Mouse (Mus musculus) brain, embryonic 14.5 days (tissue): ENCODE measurements around the gene Rhd. TPM values are rescaled to one million over a fixed set of nuclear protein-coding genes. Genes with fewer than 3 reads are reported as not detected.
A peak's percentile ranks its signal among the peaks of the same experiment; 100 is the strongest.
"Not testable (repeated sequence)": the region's sequence is repeated elsewhere in the genome, so short reads cannot be mapped to it uniquely, and the experiment has no call there.

Experiments used
- DNase-seq: peaks from one replicate; pipeline ENCODE4 v3.0.0-alpha.2; 2011; ENCODE audit warnings: low read depth
- CTCF ChIP-seq: fragments of 200-500 bp; IDR thresholded peaks from 2 replicates; pipeline ENCODE4 v1.5.1; 2012; ENCODE audit warnings: inconsistent platforms, mild to moderate bottlenecking, moderate library complexity, borderline replicate concordance; ENCODE audit not compliant: insufficient read depth, insufficient read length; ENCODE audit errors: extremely low read depth
- POLR2A ChIP-seq: fragments of 200-500 bp; IDR thresholded peaks from 2 replicates; pipeline ENCODE4 v1.6.1; 2012; ENCODE audit warnings: mild to moderate bottlenecking, inconsistent platforms, borderline replicate concordance; ENCODE audit not compliant: poor library complexity, insufficient read depth, insufficient read length, severe bottlenecking; ENCODE audit errors: extremely low read depth
- polyA plus RNA-seq: library from polyadenylated mRNA; depleted of rRNA; stranded (reverse); fragments of >200 nt; gene quantifications from 2 replicates; pipeline ENCODE4 v1.2.3, GENCODE M21; 2012

Rhd gene
- polyA plus RNA-seq, 1 experiment = 0.57 TPM

DNA sequence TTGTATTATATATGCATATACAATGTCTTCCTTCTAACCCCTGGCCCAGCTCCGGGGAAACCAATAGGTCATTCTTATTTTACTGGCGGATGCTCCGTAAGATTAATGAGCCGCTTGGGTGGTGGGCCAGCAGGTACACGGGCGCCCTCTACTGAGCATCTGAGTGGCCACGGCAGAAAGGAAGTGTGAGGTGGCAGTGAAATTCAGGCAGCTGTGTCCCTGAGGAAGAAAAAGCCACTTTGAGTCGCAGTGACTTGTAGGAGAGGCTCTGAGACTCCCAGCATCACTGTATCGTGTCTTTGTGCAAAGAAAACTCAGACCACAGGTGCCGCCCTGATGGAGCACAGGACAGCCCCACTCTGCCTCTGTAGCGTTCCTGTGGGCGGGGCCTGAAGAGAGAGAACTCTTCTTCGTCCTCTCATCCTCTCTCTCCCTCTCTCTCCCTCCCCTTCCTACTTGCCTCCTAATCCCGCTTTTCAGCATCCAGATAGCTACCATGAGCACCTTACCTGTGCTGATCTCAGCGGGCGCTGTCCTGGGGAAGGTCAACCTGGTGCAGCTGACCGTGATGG is 15.2 kb downstream of the Rhd start:
- TF ChIP-seq CTCF (peak; percentile 83), POLR2A (no peak)
- peak; percentile 84 for DNase-seq

DNA sequence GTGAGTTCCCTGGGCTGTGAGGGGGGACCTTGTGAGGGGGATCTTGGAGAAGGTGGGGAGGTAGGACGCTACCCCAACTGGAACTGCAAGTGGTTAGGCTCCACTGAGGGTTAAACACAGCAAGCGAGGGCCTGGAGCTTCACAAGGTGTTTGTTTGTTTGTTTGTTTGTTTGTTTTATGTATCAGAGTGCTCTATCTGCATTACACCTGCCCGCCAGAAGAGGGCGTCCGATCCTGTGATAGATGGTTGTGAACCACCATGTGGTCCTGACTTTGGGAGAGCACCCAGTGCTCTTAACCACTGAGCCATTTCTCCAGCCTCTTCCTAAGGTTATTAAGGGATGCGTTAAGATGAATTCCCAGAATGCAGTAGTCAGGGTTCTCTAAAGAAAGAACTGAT is 15.7 kb downstream of the Rhd start:
- DNase-seq = no peak
- TF ChIP-seq CTCF (peak; percentile 47; the same call in 1 of the 2 replicates), POLR2A (no peak)

DNA sequence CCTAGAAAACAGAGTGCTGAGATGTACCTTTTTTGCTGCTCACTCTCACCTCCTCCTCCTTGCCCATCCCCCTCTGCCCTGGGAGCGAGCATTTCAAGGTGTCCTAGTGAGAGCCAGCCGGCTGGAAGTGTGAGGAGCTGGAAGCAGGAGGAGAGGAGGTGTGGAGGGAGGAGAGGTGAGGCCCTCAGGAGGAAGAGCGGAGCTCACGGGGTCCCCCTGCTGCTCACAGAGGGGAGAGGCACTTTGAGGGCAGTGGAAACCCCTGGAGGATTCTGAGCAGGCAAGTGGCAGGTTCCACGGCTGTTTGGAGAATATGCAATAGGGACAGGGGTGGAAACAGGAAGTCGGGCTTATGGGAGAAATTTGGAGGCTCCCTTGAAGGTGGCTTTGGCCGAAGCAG is 18.9 kb downstream of the Rhd start:
- TF ChIP-seq POLR2A (no peak), CTCF (peak; percentile 64)
- DNase-seq = peak; percentile 9

DNA sequence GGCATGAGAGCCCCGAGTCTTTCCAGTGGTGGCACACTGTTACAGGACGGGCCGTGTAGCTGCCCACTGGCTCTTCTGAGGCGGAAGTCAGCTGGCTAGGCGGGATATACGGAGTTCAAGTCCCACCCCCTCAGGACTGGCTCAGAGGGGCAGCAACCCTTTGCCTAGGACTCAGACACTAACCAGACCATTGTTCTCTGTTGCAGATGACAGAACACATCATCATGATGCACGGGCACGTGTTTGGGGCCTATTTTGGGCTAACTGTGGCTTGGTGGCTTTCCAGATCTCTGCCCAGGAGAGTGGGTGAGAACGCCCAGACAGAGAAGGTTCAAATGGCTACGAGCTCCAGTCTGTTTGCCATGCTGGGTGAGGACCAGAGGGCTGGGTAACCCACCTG is 19.5 kb downstream of the Rhd start:
- TF ChIP-seq POLR2A (no peak), CTCF (no peak)
- no peak for DNase-seq

DNA sequence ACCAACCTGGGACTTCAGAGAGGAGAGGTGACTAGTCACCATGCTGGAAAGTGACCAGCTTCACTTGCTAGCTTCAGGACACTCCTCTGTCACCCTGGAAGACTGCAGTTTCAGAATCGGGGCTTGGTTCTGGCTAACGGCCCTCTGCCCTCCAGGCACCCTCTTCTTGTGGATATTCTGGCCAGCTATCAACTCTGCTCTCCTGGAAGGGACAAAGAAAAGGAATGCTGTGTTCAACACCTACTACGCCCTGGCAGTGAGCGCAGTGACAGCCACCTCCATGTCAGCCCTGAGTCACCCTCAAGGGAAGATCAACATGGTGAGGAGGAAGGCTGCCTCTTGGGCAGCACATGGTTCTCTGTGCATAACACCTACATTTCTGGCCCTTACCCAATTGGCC is 20.0 kb downstream of the Rhd start:
- DNase-seq = no peak
- no peak for TF ChIP-seq CTCF

DNA sequence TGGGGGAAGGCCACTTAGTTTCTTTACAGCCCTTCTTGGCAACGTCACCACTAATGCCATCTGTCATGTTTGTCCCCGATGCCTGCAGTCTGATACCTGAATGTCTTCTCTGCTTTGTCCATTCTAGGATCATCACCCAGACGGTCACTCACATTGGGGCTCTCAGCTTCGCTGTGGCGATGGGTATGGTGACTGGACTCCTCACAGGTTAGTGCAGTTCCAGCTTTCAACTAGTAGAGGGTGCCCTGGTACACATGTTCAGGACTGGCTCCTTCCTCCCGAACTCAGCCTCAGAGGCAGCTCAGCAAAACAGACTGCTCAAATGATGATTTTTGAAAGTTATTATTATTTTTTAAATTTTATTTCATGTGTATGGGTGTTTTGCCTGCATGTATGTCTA is 27.8 kb downstream of the Rhd start:
- no peak for TF ChIP-seq POLR2A
- TF ChIP-seq CTCF = no peak
- peak; percentile 25 for DNase-seq

DNA sequence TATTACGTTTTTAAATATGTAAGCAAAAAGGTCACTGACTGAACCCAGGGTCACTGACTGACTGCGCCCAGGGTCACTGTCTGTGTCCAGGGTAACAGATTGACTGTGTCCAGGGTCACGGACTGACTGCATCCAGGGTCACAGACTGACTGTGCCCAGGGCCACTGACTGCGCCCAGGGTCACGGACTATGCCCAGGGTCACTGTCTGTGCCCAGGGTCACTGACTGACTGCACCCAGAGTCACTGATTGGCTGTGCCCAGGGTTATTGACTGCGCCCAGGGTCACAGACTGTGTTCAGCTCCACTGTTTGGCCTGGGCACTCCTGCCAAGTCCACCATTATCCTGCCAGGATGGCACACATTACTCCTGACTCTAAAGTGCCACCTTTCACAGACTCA is 32.9 kb downstream of the Rhd start:
- no peak for DNase-seq
- TF ChIP-seq CTCF (no peak), POLR2A (no peak)

DNA sequence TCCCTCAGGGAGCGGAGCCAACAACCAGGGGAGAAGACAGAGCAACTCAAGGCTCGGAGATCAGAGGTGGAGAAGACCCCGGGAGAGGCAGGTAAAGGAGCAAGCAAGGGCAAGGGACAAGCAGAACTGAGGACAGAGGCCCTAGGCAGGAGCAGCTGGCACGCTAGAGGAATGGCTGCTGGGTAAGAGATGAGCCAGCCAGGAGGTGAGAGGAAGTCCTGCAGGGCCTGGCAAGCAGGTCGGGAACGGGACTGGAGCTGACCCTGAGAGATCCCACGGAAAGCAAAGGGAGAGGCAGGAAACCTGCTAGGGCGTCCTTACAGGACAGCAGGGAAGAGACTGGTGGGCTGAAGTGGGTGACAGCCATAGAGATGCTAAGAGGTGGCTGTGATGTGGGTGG is 36.8 kb downstream of the Rhd start:
- no peak for TF ChIP-seq POLR2A
- TF ChIP-seq CTCF = no peak
- no peak for DNase-seq

DNA sequence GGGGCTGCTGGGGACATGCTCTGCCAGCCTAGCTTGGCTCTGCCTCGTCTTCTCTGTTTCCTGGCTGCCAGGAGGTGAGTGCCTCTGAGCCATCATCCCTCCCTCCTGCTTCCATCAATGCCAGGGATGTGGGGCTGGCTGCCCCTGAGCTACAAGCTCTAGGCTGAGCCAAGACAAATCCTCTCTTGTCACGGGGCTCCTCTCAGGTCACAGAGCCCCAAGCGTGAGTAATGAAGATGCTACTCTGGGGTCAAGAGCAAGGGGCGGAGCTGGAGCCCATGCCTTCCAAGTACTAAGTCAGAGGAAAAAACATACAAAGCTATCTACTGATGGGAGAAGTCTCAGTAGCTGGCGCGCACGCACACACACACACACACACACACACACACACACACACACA is 38.7 kb downstream of the Rhd start:
- no peak for DNase-seq

DNA sequence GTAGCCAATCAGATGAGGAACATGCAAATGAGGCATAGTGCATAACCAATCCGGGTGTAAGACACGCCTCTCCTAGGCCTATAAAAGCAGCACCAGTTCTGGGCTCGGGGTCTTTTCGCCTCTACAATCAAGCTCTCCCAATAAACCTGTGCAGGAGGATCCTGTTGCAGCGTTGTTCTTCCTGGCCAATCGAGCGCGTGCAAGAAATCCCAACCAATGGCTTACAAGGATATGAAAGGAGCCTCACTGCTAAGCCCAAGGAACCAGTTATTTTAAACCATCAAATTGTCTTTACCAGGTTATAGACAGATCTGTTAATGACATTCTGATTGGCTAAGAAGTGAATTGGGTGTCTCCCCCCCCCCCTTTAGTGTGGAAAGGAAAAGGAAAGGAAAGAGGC is 47.1 kb downstream of the Rhd start:
- DNase-seq = not testable (repeated sequence)

More for the DNA sequence above, 38.7 kb downstream of the Rhd start:
- TF ChIP-seq CTCF = no peak
- TF ChIP-seq POLR2A = no peak

DNA sequence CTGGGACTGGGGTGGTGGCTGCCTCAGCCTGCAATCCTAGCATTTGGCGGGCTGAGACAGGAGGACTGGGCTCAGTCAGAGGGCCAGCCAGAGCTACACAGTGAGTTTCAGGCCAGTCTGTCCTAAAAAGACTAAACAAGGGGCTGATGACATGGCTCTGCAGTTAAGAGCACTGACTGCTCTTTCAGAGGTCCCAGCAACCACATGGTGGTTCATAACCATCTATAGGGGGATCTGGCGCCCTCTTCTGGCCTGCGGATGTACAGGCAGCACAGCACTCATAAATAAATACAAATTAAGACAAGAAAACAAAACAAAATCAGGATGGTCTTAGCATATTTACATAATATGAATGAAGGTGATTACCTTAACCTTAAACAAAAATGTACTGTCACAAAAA is 49.1 kb downstream of the Rhd start:
- TF ChIP-seq CTCF (peak; percentile 72; the same call in 1 of the 2 replicates), POLR2A (no peak)
- peak; percentile 85 for DNase-seq

DNA sequence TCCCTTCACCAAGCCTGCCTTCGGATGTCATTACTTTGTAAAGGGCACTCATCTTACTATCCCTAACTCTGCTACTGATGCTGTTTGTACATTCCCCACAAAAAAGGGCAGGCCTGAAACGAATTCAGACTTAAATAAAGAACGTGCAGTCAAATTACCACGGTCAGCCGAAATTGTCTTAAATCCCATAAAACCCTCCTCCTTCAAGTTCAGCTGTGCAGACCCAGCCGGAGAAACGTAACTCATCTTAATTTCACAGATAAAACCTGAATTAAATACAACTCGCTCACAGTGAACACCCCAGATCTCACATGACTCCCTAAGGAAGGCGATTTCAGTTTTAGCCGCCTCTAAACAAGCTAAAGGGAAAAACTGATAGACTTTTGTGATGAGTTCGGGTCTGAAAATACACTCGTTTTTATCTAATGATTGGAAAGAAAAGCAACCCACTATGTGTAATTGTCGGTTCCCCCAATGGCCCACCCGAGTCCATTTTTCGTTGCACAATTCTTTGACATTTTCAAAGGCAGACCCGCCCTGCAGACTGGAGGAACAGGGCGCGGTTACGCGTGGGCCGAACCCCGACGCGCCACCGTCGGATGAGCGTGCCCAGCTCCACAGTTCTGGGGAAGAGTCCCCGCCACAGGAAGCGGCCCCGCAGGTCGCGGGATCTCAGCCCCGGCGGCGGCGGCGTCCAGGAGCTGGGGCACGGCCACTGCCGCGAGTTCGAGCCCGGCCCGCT is 50.0 kb downstream of the Rhd start:
- TF ChIP-seq POLR2A (no peak), CTCF (no peak)
- DNase-seq = peak; percentile 32

DNA sequence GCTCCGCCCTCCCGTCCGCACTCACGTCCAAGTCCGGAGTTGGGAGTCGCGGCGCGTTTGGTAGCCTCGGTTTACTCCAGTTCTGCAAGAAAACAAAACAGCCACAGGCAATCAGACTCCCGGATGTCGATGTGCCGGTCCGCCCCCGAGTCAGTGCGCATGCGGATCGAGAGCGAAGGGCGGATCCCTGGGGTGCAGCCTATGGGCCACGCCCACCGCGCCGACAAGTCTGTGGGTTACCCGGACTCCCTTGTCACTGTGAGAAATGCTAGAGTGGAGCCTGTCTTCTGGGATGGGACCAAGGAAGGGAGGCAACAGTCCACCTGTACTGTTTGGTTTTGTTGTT is 50.5 kb downstream of the Rhd start, which contains the start of gene Tmem50a:
Gene Tmem50a (minus strand): TSS at position 161 of the 346 bp plus-strand sequence.
- TF ChIP-seq CTCF = no peak
- peak; percentile 33; the same call in 1 of the 2 replicates for TF ChIP-seq POLR2A

More for the DNA sequence above, 50.5 kb downstream of the Rhd start, which contains the start of gene Tmem50a:
- DNase-seq = peak; percentile 97
